Mouse (Mus musculus) c-Kit-positive CD71-positive TER-119-positive erythroid progenitor cells, embryonic 14.5 days (primary cell): ENCODE data around the gene Trmo.

ENCODE experiments used
- DNase-seq: peaks from one replicate; pipeline ENCODE4 v3.0.0-alpha.2; 2013; ENCODE audit warnings: low spot score

The Trmo gene

GRCm38 (mm10) chr4:46370406-46370805 lies 18.8 kb downstream of the Trmo start:
- DNase-seq: no peak

- DNase-seq: no peak
Observed at GRCm38 (mm10) chr4:46369070-46369469, 20.2 kb downstream of the Trmo start.

GRCm38 (mm10) chr4:46367487-46367959 lies 21.7 kb downstream of the Trmo start:
- DNase-seq: no peak

GRCm38 (mm10) chr4:46364360-46364759 lies 24.9 kb downstream of the Trmo start:
- DNase-seq: no peak

GRCm38 (mm10) chr4:46361258-46361657 lies 28.0 kb downstream of the Trmo start:
- DNase-seq: no peak

- no peak for DNase-seq
Observed at GRCm38 (mm10) chr4:46359539-46360253, 29.5 kb downstream of the Trmo start.

GRCm38 (mm10) chr4:46356351-46357133 lies 32.7 kb downstream of the Trmo start:
- DNase-seq: peak; percentile 52

- DNase-seq: no peak
Observed at GRCm38 (mm10) chr4:46353045-46353444, 36.2 kb downstream of the Trmo start.

- no peak for DNase-seq
Observed at GRCm38 (mm10) chr4:46349530-46349929, 39.7 kb downstream of the Trmo start.

- no peak for DNase-seq
Observed at GRCm38 (mm10) chr4:46348897-46349296, 40.3 kb downstream of the Trmo start.

- no peak for DNase-seq
Observed at GRCm38 (mm10) chr4:46347580-46348515, 41.4 kb downstream of the Trmo start.

GRCm38 (mm10) chr4:46347141-46347540 lies 42.1 kb downstream of the Trmo start:
- DNase-seq: no peak

- no peak for DNase-seq
Observed at GRCm38 (mm10) chr4:46346221-46346620, 43.0 kb downstream of the Trmo start.

- no peak for DNase-seq
Observed at GRCm38 (mm10) chr4:46345773-46346100, 43.5 kb downstream of the Trmo start.

GRCm38 (mm10) chr4:46345056-46345772 lies 44.0 kb downstream of the Trmo start:
- no peak for DNase-seq

- DNase-seq: peak; percentile 5
Observed at GRCm38 (mm10) chr4:46344288-46344687, 44.9 kb downstream of the Trmo start.

GRCm38 (mm10) chr4:46343596-46344260 lies 45.5 kb downstream of the Trmo start, which contains the start of gene Foxe1:
TSS of gene Foxe1 (plus strand) at chr4:46343609.
- DNase-seq: no peak

GRCm38 (mm10) chr4:46342711-46343286 lies 46.4 kb downstream of the Trmo start:
- no peak for DNase-seq

- no peak for DNase-seq
Observed at GRCm38 (mm10) chr4:46341831-46342680, 47.2 kb downstream of the Trmo start.

- DNase-seq: no peak
Observed at GRCm38 (mm10) chr4:46339584-46339983, 49.7 kb downstream of the Trmo start.
